Mouse (Mus musculus): Measurements from ENCODE around the gene Gramd1c. TPM values are rescaled to one million over a fixed set of nuclear protein-coding genes. Genes with fewer than 3 reads are reported as not detected.

The Gramd1c gene
- total RNA-seq (2022), result 1 to 10 TPM; 1.3 to 2.2 (median 1.6) TPM

DNA sequence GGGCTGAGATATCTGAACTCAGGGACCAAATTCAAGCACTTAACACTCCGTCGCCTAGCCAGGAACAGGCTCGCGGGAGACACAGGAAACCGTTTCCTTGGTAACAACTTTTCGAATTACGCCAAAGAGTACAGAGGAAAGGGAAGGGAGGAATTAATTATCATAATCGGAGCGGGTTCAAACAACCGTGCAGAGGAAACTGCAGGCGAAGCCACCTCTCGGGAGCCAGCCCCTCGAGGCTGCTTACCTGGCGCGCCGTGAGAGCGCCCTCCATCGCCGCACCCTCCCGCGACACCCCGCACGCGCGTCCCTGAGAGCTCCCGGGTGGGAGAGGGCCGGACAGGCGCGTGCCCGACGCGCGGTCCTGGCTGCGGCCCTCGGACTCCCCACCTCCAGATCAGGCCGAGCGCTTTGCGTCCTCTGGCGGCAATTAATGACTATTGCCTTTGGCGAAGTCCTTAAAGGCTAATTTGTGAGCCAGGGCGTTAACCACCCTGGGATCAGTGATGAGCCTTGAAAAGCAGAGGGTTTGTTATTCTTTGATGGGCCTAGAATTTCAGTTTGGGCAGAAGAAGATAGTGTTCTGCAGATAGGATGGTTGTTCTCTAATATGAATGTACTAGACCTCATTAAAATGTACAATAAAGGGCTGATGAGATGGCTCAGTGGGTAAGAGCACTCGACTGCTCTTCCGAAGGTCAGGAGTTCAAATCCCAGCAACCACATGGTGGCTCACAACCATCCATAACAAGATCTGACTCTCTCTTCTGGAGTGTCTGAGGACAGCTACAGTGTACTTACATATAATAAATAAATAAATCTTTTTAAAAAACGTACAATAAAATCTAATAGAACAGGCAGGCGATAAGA, at the start of gene Gramd1c:
Gramd1c (minus strand) TSS at position 321 of the 870 bp plus-strand sequence.
- DNase-seq (ENCODE audit: low spot score in 2 of 2), result peak; percentile 27 to 42

DNA sequence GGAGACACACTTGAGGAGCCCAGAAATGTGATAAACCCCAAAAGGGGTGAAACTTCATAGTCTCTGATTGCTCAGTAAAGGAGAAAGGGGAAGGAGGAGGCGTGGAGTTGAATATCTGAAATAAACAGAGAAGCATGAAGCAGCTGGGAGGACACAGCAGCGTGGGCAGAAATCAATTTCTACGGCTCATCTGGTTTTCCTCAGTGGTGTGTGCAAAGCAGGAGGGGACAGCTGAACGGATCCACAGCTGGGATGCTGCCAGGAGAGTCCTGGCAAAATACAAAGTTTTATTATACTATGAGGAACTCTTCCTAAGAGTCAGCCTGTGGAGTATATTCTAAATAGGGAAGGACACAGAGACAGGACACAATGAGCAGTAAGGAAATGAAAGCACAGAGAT, 45.9 kb upstream of the Gramd1c start:
- no peak for DNase-seq (ENCODE audit: low spot score in 2 of 2)

DNA sequence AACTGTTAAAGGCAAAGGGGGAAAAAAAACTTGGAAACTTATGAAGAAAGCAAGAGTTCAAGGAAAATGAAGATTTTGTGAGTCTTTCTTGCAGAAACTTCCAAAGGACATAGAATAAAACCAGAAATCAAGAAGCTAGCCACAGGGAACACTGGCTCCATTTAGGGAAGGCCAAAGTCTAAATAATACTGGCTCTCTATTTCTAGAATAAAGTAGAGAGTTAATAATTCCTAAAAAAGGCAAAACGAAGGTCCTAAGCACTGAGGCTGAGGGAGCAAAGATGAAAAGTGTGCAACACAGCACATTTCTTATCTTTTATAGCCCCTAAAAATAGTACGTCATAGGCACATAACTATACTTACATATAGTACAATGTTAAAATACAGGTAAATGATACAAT, 42.1 kb upstream of the Gramd1c start:
- no peak for DNase-seq (ENCODE audit: low spot score in 2 of 2)

DNA sequence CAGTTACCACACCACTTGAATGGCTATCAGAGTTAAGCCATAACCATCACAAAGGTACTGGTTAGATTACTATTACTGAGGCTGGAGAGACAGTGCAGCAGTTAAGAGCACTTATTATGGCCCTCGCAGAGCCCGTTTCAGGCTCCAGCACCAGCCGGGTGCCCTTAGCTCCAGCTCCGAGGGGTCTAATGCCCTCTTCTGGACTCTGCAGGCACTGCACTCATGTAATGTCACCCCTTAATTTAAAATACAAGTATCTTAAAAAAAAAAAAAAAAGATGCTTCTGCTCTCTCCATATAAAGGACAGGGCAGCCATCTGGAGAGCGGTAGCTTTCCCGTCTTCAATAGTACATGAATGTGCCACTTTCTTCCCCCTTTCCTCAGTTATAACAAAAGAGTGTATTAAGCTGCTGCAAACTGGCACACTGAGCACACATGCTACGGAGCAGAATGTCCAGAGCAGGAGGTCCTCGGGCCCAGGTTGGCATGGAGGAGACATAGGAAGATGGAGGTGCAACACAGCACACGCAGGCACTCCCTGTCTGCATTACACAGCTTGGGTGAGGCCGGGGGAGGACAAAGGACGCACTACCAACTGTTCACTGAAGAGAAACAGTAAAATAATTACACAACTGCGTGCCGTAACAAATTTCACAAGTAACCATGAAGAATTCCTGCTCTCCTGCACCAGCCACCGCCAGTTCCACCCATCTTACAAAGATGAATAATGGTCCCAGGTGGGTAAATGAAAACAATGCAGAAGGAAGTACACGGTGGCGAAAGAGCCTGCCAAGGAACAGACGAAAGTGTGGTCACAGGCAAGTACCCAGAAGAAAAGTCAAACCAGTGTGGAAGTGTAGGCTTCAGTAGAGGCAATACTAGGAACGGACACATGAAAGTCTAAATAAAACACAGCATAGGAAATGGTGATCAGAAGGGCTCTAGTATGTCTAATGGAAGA, 40.9 kb upstream of the Gramd1c start:
- DNase-seq (ENCODE audit: low spot score in 2 of 2), result no peak

DNA sequence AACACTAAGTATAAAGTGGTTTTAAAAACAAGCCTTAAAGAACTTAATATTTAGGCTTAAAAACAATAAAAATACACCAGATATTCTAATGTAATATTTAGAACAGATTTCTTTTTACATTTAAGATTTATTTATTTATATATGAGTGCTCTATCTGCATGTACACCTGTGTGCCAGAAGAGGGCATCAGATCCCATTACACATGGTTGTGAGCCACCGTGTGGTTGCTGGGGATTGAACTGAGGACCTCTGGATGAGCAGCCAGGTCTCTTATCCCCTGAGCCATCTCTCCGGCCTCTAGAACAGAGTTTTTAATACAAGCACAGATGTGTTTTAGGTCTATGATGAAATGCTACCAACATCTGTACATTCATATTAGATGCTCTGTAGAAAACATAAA, 39.8 kb upstream of the Gramd1c start:
- no peak for DNase-seq (ENCODE audit: low spot score in 2 of 2)

DNA sequence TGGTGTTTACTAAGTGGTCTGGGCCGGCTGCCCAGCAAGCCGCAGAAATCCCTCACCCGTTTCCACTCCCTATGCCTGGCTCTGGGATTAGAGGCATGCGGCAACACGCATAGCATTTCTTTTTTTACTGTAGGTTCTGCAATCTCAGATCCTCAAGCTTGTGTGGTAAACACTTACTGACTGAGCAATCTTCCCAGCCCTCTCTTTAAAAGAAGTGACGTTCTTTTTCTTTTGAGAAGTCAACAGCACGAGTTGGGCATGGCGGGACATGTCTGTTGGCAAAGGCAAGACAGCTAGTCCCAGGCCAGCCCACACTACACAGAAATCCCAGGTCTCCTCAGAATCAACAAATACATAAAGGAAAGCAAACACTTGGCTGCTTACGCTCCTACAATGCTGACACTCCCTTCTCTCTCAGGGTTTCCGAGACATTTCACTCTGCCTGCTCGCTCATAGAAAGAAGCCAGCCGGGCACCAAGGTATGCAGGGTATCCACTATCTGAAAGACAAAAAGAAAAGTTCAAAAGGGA, 38.1 kb upstream of the Gramd1c start:
- no peak for DNase-seq (ENCODE audit: low spot score in 2 of 2)

DNA sequence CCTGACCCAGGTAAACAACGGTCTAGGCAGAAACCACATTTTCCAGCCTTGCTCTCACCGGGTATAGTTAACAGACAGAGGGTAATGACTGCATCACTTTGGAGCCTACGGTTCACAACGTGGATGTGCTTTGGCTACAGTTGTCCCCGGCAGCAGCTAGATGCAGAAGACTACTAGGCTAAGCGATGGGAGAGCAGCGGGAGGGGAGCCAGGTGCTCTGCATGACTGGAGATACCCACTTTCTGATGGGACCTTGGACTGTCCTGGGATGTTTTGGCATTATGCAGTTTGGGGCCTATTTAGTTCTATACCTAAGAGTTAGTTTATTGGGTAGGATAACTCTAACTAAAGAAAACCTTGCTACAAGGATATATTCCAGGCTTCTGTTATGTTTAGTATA, 36.2 kb upstream of the Gramd1c start:
- no peak for DNase-seq (ENCODE audit: low spot score in 2 of 2)

DNA sequence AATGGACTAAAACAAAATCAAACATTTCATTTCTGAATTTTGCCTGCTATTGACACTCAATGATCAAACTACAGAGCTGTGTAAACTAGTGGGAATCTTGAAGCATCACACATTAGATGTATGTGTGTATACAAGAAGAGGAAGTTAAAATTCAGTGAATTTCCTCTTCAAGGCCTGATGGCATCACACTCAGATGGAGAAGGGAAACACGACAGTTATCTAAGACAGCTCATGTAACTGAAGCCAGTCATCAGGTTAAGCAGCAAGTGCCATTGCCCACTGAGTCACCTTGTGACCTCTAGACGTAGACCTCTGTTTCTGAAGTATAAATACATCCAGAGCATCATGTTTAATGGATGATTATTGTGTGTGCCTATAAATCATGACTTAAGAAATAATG, 24.5 kb upstream of the Gramd1c start:
- no peak for DNase-seq (ENCODE audit: low spot score in 2 of 2)

DNA sequence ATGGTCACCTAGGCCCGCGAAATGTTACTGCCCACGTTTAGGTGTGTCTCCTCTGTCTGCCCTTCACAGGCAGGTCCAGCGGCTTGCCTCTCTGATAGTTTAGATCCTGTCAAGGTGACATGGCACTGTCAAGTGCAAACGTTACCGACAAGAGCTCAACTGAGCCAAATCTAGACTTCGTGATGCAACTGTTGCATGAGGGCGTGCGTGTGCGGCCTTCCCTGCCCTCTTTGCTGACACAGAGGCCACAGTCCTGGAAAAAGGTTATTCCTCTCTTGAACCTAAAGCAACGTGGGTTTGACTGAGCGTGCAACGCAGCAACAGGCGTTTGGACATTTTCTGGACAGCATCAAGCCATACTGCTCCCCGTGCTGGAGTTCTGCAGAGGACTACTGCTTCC, 1.8 kb downstream of the Gramd1c start:
- no peak for DNase-seq (ENCODE audit: low spot score in 2 of 2)

DNA sequence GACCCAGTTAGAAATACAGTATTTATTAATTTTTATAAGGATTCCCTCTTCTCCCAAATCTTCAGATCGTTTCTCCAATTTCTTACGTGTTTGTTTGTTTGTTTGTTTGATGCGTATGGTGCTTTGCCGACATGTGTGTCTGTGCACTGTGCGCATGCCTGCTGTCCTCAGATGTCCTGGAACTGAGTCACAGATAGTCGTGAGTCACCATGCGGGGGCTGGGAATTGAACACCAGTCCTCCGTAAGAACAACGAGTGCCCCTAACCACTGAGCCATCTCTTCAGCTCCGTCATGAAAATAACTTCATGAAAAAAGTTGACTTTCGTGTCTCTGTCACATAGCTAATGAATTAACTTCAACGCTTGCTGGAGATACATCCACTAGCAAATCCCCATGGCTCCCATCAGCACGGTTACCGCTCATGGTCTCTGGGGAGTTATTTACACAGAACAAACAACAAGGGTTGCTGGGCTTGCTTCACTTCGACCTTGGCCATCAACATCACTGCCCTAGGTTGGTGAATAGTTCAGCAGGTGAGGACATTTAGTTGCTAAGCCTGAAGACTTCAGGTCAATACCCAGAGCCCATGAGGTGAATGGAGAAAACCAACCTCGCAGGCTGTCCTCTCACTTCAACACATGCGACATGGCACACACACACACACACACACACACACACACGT, 2.4 kb downstream of the Gramd1c start:
- DNase-seq (ENCODE audit: low spot score in 2 of 2), result no peak

DNA sequence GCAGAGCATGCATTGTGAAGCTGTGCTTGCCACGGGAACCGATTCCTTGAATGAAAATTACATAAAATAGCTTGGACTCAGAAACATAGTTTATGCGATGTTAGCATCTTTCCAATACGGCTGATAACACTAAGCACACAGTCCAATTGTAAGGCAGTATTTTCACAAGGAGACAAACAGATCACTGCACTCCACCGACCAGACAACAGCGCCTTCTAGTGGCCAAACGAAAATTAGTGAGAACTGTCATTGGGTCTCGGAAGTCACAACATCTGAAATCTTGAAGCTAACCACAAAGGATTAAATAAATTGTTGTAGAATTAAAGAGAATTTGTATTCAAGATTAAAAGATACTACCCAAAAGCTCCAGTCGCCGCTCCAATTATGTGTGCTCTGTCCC, 4.4 kb downstream of the Gramd1c start:
- DNase-seq (ENCODE audit: low spot score in 2 of 2), result peak; percentile 35 to 73

DNA sequence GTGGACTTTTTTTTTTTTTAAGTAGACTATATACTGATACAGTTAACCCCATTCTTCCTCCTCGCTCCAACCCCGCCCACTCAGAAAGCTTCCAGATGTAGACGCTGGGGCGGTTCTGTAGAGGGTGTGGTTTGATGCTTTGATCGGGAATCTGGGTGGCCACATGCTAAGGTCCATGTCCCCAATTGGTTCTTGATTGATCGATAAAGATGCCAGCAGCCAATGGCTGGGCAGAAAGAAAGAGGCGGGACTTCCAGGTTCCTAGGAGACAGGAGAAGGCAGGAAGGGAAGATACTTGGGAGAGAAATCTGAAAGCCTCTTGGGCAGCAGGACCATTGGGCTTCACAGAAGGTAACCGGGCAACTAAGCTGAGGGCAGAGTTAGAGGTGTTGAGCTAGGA, 7.4 kb downstream of the Gramd1c start:
- no peak for DNase-seq (ENCODE audit: low spot score in 2 of 2)

DNA sequence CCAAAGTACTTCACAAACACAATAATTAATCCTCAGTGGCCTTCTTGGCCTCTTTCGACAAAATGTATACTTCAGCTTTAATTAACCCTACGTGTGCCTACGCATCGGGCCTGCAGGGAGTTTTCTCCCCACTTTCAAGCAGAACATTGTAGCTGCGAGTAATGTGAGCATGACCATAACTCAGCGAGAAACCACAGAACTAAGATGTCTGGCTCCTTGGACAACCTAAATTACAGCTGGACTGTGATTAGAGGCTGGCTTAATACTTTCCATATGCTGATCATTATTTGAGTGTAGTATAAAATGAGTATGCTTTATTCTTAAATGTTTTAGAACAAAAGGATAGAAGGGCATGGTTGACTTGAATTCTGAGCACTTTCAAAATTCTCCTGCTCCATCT, 9.9 kb downstream of the Gramd1c start:
- no peak for DNase-seq (ENCODE audit: low spot score in 2 of 2)

DNA sequence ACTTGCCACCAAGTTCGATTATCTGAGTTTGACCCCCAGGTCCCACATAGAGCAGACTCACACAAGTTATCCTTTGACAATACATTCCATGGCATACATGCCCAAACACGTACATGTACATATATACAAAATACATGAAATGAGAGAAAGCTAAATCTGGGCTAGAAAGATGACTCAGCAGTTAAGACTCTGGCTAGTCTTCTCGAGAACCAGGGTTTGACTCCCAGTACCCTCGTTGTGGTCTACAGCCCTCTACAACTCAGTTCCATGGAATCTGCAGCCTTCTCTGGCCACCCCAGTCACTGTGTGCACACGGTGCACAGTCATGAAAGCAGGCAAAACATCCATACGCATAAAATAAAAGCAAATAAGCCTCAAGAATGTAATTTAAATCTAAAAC, 10.8 kb downstream of the Gramd1c start:
- no peak for DNase-seq (ENCODE audit: low spot score in 2 of 2)

DNA sequence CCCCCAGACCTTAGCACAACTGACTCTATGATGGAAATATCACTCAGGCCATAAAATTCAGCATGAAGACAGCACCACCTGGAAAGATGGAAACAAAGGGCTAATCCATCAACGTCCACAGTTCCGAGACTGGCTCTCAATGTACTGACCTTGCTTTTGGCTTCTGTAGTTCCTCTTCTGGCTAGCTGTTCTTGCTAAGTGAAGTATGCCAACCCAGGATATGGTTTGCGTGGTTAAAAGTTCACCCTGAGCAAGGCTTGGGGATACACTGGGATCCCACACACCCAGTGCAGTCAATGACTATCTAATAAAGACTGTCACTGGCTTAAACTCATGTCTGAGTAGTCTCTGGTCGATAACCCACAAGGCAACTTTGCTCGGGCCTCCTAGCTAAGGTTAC, 13.0 kb downstream of the Gramd1c start:
- no peak for DNase-seq (ENCODE audit: low spot score in 2 of 2)

DNA sequence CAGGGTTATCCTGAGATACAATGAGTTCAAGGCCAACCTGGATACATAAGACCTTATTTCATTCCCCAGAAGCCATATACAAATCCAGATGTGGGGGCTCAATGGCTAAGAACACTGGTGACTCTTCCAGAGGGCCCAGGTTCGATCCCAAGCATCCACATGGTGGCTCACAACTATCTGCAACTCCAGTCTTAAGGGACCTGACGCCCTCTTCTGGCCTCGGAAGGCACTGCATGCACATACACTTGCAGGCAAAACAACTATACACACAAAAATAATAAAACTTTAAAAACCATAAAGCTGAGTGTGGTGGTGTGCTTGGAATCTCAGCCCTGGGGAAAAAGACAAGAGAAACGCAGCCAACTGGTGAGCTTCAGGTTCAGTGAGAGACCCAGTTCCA, 24.0 kb downstream of the Gramd1c start:
- DNase-seq (ENCODE audit: low spot score in 2 of 2), result no peak

DNA sequence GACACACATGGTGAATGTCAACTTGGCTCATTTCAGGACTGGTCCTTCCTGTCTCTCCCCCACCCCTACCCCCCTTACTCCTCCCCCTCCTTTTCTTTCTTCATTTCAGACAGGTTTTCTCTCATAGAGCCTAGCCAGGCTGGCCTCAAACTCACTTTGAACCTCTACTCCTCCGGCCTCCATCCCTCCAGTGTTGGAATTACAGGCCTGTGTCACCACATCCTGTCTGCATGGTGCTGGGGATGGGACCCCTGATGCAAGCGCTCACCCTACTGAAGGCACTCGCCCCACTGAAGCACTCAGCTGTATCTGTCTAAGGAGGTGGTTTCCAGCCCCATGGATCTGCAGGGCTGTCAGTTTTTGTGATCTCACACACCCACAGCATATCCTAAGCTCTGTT, 27.9 kb downstream of the Gramd1c start:
- DNase-seq (ENCODE audit: low spot score in 2 of 2), result no peak

DNA sequence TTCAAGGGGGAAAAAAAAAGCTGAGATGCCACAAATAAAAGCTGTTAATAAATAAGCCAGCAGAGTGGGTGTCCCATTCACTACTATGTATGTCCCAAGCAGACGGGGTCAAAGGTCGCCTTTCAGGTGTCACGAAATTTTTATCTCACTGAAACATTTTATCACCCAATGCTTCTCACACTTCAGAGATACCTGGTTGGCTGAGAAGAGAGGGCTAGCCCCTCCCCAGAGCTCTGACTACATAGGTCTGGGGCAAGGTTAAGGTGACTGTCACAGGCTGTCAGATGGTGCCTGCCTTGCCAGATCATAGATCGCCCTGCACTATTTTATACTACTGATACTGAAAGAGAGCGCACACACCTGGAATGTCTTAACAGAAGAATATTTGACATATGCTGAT, 29.8 kb downstream of the Gramd1c start:
- no peak for DNase-seq (ENCODE audit: low spot score in 2 of 2)

DNA sequence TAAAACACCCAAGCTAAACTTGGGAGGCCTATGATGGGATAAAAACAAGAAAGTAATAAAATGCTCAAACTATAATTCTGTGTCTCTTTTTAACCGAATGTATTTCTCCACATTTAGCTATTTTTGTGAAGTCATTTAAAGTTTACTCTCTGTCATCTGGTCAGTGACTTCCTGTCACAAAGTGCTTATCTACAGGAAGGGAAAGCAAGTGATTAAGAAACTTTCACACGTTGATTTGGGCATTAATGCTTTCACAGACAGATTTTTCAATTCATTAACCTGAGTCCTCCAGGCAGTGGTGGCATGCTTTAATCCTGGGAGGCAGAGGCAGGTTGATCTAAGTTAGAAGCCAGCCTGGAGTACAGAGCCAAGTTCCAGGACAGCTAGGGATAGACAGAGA, 33.9 kb downstream of the Gramd1c start:
- DNase-seq (ENCODE audit: low spot score in 2 of 2), result no peak

DNA sequence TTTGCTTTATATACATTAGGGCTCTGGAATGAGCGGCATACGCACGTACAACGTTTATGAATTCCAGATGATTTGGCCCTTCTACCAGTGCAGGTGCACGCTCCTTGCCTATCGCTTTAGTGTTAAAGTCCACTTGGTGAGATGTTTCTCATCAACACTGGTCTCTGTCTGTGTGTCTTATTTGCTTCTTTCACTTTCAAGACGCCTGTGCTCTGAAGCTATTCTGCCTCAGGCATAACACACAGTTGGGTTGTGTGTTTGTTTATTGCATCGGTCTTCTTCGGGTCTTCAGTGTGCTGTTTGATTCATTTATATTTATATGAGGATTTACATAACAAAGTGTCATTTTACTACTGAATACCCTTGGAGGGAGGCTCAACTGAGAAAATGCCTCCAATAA, 36.3 kb downstream of the Gramd1c start:
- DNase-seq (ENCODE audit: low spot score in 2 of 2), result no peak

DNA sequence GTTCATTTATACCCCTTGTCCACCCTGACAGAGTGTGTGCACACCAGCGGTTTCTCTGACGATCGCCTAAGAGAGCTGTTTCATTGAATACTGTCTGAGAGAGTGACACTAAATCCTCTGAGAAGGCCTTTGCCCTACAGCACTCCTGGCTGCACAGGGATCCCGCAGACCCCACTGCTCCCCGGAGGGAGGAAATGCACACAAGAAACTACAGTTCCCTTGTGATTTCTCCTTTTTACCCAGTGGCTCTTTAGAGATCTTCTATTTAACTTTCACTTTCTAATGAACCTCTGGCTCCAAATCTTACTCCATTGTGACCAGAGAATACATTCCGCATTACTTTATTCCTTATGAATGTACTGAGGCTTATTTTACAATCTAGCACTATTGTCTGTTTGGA, 36.9 kb downstream of the Gramd1c start:
- DNase-seq (ENCODE audit: low spot score in 2 of 2), result no peak
